Mouse (Mus musculus): ENCODE measurements around the gene Wdr61.
A peak's percentile ranks its signal among the peaks of the same experiment; 100 is the strongest.

The Wdr61 gene

DNA sequence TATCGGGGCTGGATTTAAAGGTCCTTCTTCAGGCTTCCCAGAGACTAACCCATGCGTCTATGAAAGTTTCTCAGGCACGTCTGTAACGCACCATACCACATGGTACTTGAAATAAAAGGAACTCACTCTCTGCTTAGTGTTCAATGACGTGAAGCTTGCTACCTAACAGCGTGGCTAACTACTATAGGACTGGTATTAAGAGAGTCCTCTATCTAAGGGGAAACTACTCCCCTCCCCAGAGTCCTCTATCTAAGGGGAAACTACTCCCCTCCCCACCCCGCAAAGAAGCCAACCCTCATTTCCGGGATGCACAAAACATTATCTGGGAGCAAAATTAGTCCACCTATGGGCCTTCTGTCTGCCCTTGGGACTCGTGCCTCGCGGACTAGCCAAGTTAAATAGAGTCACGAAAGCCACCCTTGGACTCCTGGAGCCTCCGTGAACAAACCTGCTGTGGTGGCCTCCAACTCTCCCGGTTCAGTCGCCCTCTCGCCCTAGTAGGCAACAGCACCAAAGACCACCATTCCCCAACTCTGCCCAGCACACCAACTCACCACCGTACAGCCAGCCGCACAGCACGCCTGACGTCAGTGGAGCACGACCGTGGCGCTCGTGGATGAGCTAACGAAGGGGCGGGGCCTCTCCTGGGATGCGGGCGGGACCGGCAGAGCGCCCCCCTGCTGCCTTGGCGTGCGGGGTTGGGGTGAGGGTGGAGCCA, at the start of gene Wdr61:
TSS of gene Wdr61 (minus strand) at position 599 of the 718 bp plus-strand sequence.
- peak; percentile 97 for DNase-seq (ENCODE audit: low read depth, low spot score)

DNA sequence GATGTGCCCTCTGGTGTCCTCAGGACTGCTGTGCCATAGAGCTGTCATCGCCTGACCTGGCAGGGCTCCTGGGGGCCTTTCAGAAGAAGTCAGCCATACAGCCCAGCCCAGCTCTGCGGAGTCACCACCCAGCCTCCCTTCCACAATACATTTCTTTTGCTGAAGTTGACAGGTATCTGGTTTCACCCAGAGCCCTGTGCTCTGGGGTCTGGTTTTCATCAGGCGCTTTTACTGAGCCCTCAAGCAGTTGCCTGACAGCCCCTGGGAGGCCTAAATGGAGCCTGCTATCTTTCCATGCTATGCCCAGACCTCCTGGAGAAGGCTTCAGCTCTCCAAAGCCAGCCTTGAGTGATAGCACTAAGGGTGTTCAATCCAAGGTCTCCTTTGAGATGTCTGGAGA, 49.7 kb upstream of the Wdr61 start:
- no peak for DNase-seq (ENCODE audit: low read depth, low spot score)

DNA sequence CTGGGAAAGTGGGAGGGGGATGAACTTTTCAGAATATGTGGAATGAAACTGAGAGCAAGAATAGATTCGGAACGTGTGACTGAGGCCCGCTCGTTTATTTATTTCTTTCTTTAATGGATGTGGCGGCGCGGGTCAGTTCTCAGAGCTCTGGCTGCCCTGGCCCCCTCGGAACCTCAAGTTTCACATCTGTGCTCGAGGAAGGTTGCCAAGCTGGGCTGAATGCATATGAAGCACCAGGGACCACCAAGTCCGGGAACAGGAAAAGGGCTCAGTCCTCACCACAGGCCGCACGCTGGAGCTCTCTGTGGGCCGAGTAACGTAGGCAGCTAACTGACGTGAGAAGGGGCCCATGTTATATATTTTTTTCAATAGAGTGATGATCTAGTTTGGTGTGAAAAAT, 48.2 kb upstream of the Wdr61 start:
- DNase-seq (ENCODE audit: low read depth, low spot score): no peak

DNA sequence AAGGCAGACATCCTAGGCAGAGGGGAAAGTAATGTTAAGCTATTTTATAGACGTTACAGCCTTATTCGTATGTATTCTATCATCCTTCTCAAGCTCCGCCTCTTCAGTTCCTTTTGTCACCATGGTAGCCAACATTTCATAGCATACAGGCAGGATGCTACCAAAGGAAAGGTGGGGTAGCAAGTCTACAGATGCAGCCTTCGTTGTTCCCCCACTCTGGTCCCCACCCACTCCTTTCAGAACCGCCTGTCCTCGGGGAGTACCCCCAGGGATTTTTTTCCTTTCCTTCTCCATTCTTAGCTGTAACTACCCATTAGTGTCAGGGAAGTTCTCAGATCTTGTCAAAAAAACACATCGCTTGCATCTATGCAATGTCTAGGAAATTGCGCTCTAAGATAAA, 45.0 kb upstream of the Wdr61 start:
- no peak for DNase-seq (ENCODE audit: low read depth, low spot score)

DNA sequence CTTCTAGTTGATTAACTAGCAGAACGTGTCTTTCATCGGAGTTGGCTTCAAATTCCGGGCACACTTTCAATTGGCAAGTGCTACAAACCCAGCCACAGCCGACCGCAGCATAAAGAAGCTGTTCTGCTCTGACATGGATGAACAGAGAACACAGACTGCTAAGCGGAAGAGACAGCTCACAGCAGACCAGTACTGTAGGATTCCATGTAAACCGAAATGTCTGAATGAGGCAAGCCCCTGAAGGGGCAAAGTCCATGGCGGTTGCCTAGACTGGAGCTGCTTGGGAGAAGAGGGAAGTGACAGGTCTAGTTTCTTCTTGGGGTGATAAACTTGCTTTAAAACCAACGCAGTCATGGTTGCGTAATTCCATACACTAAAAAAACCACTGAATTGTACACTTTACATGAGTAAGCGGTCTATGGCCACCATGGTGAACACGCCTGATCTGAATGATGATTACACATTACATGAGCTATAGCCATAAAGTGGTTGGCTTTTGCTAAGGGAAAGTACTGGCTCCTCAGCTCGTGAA, 42.2 kb upstream of the Wdr61 start:
- no peak for DNase-seq (ENCODE audit: low read depth, low spot score)

DNA sequence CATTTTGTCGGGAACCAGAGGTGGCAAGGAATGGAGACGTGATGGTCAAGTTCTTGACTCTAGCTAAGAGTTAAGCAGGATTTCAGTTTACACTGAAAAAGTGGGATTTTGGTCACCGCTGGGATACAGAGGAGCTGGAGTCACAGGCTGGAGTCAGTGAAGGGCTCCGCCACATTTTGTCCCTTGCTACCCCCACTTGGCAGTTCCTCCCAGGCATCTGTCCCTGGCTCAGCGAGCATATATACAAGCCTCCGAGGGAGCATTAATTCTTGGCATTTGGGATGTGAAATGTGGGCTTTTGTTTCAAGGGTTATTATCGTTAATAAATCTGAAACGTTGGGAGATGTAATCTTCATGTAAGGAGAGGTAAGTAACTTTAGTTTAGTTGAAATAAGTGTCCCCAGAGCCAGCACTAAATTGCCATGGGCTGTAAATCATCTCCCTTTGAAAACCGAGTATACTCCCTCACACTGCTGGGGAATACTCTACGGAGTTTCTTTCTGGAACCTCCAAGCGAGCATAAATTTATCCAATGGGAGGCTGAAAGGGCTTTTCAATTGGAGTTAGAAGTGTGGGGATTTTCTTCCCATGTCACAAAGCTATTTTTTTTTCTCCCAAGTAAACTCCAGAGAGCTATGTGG, 35.9 kb upstream of the Wdr61 start:
- DNase-seq (ENCODE audit: low read depth, low spot score): no peak

DNA sequence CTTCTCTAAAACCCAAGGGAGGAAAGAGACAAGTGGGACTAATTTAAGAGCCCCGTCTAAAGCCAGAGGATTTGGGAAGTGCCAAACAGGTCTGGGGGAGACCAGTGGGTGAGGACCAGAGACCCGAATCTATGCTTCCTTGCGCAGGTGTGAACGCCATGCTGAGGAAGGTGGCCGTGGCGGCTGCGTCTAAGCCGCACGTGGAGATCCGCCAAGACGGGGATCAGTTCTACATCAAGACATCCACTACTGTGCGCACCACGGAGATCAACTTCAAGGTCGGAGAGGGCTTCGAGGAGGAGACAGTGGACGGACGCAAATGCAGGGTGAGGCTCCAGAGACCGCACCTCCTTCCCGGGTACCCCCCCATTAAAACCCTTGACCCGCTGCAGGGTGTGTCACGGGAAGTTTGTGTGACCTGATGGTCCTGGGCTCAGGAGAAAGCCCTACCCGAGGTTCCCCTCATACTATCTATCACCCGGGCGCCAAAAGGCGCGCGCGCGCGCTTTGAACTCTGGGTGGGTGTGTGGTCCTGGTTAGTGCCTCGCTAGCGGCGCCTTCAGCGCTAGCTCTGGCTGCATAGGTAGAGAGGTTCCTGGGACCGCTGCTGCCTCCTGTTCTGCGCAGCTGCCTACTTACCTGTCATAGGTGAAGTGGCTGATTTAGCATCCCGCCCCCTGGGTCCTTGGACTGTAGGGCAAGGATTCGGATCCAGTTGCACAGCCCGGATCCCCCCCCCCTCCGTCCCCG, 31.2 kb upstream of the Wdr61 start:
- DNase-seq (ENCODE audit: low read depth, low spot score): no peak

DNA sequence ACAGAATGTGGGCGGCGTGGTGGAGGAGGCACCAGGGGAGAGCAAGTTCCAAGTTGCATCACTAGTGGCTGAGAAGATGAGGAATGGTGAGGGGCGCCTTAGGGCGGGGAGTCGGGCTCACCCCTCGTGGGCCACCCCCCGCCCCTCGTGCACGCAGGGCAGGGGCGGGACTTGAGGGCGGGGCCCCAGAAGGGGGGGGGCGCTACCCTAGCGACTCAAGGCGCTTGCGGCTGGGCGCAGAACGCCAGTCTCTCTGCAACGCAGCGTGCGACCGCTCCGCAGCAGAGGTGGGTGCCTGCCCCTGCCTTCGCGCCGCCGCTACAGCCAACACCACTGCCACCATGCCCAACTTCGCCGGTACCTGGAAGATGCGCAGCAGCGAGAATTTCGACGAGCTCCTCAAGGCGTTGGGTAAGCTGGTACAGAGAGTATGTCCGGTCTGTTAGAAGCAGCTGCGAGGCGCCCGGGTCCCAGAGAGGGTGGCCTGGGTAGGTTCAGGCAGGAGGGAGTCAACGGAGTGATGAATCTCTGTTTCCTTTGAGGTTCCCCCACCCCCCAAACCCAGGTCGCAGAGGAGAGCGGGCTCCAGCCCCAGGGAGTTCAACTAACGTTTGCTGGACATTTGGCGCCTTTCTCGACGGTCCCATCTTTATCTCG, 30.4 kb upstream of the Wdr61 start, which contains the start of gene Crabp1:
TSS of gene Crabp1 (plus strand) at position 188 of the 657 bp plus-strand sequence.
- no peak for DNase-seq (ENCODE audit: low read depth, low spot score)

DNA sequence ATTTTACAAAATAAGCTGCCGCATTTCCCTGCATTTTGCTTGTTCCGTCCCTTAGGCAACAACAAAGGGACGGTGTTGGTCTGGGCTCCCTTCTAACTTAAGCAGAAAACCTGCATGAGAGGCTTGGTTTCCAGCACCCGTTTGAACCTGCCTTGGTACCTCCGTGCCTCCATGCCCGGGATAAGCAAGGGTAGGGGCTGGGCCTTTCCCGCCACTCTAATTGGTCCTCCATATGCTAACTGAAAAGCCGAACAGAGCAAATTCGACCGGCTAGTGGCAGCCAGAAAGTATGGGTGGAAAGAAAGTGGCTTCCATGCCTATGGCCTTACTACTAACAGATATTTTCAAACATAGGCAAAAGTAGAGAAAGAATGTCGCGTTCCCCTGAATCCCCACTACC, 29.8 kb upstream of the Wdr61 start:
- DNase-seq (ENCODE audit: low read depth, low spot score): no peak

DNA sequence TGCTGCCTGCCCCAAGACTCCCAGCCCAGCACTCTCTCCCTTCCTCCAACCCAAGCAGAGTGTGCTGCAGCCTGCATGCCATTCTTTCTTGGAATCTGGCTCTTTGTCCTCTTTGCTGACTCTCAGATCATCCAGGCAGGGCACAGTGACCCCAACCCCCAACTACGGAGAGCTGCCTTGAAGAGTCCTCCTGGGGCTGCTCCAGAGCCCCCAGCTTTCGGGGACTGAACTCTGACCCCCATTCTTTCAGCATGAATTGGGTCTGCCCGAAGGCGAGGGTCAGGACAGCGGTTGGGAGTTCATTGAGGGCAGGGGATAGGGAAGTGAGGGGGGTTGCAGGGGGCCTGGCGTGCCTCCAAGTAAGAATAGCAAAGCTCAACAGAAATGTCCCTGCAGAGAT, 25.3 kb upstream of the Wdr61 start:
- no peak for DNase-seq (ENCODE audit: low read depth, low spot score)

DNA sequence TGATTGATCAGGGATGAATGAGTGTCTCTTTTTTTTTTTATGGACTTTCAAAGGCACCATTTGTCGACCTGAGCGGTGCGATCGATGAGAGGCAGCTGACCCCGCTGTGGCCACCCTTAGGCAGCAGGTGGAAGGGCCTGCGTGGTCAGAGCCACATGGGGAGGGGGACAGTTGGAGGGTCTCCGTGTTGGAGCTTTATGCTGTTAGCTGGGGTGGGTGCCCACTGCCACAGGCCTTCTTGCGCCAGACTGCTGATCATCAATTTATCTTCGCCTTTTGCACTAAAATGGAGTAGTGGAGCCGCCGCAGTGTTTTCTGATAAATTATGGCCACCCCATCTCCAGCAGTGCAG, 18.6 kb upstream of the Wdr61 start:
- no peak for DNase-seq (ENCODE audit: low read depth, low spot score)

DNA sequence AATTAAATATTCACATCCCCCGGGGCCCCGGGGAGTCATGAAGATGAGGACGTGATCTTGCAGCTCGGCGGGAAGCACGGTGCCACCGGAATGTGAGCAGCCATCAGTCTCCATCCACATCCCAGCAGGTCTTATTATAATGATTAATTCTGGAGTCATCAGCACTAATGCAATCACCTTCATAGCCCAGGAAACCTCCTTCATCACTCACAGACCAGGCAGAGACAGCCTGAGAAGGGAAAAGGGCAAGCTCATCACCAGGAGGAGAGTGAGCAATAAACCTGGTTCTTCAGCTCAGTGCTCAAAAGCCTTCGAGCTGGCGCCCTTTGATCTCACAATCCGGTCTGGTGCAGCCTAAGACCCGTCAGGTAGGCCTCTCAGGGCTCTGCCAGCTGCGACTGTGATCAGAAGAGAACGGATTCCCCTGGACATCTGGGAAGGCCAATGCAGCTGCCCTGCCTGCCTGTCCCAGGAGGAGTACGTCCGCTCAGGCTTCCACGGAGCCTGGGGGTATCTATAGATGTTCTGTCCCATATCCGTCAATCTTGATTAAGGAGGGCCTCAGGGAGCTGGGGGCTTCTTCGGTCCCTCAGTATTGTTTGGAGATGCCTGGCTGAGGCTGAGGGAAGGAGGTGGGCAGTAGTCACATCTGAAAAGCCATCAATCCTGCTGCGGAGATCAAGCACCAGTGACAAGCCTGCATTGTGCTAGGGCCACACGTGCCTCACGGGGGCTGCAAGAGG, 18.1 kb upstream of the Wdr61 start:
- DNase-seq (ENCODE audit: low read depth, low spot score): no peak

DNA sequence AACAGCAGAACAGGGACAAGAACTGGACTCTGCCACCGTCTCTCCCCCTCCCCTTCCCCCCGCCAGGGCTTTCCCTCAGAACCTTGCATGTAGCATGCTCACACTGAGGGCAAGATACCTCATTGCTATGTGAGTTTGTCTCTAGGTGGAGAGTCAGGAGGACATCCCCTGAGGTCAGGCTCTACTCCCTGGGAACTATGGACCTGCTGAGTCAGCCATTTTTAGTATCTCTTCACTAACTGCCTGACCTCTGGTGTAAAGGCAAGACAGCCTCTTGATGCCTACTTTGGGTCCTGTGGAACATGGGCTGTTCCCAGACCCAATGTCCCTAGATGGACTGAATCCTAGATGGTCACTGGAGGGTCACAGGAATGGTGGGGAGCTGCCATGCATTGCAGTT, 17.4 kb upstream of the Wdr61 start:
- DNase-seq (ENCODE audit: low read depth, low spot score): no peak

DNA sequence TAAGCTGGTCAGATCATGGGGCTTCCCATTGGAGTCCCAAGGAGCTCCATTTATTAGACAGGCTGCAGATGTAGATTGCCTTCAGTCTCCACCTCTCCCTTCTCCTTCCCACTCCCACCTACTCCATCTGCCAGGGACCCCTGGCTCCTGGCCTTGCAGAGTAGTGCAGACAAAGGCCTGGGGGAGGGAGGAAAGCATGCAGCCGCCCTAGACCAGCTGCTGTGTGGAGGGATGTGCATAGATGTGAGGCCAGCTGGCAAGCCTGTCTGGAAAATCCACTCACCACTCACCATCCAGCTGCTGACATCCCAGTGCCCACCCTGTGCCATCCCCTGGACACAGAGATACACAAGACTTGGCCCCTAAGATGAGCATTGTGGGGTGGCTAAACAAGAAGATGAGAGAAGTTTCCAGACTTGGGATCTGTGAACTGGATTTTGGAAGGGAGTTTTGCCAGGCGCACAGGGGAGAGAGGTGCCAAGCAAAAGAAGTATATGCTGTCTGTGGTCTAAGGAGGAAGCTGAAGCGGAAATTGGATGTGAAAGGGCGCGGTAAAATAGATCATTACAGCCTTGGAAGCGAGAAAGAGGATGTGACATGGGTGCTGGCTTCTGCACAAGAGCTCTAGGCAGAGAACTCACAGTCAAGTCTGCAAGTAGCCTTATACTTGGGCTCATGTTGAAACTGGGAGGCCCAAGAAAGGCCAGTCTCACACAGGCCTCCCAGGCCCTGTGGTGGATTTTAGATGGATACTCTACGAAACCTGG, 16.1 kb upstream of the Wdr61 start:
- no peak for DNase-seq (ENCODE audit: low read depth, low spot score)

DNA sequence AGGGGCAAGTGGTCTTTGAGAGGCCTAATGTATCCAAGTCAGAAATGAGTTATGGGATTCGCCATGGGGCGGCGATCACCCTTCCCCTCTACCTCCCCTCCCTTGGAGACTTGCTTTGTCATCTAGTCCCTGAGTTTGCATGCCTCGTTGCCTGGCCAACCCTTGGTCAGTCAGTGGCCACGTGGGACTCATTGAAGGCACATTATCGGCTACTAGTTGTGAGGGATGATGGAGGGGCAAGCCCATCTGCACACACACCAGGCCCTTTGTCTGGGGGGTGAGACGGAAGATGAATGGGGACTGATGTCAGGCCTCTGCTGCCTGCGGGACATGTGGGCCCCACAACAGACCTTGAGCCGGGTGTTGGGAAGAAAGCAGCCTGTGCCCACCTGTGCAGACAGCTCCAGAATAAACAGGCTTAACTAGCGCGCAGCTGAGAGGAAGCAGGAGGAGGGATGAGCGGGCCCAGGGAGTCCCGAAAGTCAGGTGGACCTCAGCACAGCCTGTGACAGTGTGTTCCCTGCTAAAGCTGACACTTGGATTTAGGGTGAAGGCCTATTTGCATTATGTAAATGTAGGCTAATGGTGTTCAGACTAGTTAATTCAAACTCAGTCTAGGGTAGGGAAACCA, 11.5 kb upstream of the Wdr61 start:
- no peak for DNase-seq (ENCODE audit: low read depth, low spot score)

DNA sequence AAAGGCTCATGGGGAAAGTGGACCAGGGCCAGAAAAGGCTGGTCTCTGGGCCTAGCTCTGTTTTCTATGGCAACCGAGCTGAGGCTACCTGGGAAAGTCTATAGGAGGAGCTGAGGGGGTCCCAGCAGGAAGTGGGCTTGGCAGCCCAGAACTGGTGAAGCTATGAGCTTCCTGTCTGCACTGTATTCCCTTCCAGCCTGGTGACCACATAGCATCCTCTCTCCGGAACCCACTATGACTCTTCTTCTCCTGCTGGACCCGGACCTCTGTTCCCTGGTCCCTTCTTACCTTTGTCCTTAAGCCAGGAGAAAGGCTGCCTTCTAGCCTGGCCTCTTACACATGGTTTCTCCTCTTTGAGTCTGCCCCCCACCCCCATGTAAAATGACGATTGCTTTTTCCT, 9.6 kb upstream of the Wdr61 start:
- DNase-seq (ENCODE audit: low read depth, low spot score): no peak

DNA sequence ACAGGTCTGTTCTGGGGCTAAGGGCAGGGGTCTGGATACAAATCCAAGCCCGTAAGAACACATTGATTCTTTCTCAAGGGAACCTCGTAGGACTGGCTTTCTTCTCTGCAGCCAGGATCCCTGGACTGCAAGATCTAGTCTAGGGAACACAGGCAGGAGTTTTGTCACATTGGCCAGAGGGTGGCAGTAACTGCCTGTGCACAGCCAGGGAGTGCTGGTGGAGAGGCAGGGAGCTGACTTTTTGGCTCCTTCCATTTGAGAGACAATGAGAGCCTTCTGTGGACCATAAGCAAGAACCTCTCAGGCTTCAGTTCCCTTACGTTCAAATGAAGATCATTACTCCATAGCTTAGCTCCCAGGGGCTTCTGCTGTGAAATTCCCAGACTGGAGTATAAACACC, 4.1 kb upstream of the Wdr61 start:
- peak; percentile 34 for DNase-seq (ENCODE audit: low read depth, low spot score)

DNA sequence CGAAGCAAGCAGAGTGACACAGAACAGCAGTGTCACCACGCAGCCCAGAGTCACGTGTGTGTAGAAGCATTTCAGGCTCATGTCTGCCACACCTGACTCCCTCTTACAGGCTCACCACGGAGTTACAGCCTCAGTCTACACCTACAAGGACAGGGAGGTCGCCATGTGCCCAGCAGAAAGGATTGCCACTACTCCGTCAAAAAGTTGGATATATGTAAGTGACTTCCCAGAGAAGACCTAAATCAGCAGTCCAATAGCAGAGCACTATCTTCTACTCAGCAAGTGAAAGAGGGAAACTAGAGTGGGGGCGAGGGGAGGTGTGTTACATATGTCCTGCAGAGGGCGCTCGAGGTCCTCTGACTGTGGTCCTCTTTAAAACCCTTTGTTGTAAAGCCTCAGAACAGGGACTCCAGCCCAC, 2.0 kb upstream of the Wdr61 start:
- peak; percentile 89 for DNase-seq (ENCODE audit: low read depth, low spot score)

DNA sequence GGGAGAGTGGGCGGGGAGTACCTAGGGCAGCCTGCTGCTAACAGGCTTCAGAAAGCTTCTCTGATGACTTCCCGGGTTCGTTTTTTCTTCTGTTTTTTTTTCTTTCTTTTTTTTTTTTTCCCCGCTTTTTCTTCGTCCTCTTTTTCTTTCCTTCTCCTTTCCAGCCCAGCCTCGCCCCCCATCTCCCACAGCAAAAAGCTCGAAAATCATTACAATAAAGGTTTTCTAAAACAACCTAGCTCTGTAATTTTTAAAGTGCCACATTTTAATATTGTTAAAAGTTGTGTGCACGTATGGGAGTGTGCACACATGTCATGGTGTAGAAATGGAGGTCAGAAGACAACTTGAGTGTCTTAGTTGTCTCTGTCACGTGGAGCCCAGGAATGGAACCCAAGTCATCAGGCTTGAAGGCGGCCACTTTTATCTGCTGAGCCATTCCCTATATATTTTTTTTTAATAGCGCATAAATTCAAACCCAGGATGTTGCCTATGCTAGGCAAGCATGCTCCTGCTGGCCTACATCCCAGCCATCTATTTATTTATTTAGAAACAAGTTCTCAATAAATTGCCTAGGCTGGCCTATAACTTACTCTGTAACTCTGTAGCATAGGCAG, 427 bp upstream of the Wdr61 start:
- no peak for DNase-seq (ENCODE audit: low read depth, low spot score)

DNA sequence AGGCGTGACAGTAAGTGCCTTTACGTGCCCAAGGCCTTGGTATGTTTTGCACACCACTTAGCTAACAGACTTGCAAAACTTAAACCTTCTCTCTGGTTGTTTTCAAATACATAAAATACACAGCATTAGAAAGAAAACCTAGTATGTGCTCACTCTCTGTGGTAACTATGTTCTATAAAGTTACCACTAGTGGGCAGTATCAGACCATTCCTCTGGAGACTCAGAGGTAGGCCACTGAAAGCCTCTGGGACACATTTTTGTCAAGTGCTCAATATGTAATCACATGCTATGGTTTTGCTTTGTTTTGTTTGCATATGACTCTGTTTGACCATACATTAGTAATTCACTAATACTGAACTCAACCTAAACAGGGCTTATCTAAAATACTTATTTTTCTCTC, 2.2 kb downstream of the Wdr61 start:
- peak; percentile 64 for DNase-seq (ENCODE audit: low read depth, low spot score)

Data from A20 (cell line).